Mouse (Mus musculus) kidney, adult 18-20 months (tissue): ENCODE measurements at regions not wholly inside any gene's neighbourhood (a gene's known extent, or its start where the extent isn't known, plus 50 kb on each side); places are given as distances from the start of the nearest gene placed in this dataset.

ENCODE experiments used
- DNase-seq: peaks from one replicate; pipeline ENCODE4 v3.0.0; 2021

DNA sequence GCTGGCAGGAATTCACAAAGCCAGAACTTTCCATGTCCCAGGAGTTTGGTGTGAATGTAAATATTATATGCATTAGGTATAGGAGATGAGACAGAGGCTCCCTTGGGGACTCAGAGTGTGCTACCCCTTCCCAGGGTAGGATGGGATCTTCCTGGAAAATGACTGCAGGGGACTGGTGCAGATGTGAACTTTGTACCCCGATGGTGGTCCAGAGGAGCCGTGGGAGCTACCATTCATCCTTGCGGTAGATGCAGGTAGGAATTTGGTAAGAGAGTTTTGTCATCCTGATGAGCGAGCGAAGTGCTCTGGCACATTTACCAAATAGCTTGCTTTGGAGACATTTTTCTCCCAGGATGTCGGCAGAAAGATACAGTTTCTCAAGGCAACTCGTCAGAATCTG is 59.7 kb upstream of the Ppara start:
- DNase-seq: no peak

- peak; percentile 79 for DNase-seq
Observed at GRCm38 (mm10) chr15:85675736-85676135, 59.0 kb upstream of the Ppara start.

DNA sequence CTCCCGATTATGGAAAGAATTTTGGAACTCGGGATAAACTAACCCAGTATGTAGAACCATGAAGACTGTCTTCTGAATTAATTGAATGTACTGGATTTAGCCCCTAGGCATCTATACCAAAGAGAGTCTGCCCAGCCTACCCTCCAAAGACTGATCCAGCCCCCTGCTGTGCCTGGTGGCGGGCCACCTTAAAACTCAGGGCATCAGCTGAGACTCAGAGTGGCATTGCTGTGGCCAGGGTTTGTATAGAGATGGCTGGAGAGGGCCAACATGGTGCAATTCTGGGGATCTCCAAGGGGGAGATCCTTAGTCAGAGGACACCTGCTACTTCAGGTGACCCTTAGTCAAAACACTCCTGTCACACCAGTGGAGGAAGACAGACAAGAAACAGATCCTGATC is 58.6 kb upstream of the Ppara start:
- DNase-seq: no peak

DNA sequence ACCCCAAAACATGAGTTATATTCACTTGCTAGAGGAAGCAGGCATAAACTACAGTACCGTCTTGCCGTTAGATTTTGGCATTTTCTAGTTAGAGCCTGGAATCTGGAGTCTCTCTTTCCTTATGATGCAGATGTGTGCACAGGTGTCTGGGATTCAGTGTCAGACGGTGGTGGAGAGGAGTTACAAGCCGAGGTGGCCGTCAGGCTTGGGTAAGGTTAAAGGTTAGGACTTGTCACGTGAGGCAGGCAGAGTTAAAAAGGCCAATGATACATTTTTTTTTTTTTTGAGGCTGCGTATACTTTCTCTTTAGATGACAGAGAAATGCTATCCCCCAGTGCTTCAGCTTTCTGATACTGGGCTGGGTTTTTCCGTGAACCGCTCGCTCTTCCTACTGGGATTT is 57.9 kb upstream of the Ppara start:
- no peak for DNase-seq

GRCm38 (mm10) chr15:85677381-85677780 is 57.4 kb upstream of the Ppara start:
- DNase-seq: no peak

- peak; percentile 84 for DNase-seq
Observed at GRCm38 (mm10) chr15:85677855-85678254, 56.9 kb upstream of the Ppara start.

GRCm38 (mm10) chr15:85678351-85678895 is 56.4 kb upstream of the Ppara start:
- DNase-seq: no peak

GRCm38 (mm10) chr15:85678981-85679708 is 55.6 kb upstream of the Ppara start:
- no peak for DNase-seq

DNA sequence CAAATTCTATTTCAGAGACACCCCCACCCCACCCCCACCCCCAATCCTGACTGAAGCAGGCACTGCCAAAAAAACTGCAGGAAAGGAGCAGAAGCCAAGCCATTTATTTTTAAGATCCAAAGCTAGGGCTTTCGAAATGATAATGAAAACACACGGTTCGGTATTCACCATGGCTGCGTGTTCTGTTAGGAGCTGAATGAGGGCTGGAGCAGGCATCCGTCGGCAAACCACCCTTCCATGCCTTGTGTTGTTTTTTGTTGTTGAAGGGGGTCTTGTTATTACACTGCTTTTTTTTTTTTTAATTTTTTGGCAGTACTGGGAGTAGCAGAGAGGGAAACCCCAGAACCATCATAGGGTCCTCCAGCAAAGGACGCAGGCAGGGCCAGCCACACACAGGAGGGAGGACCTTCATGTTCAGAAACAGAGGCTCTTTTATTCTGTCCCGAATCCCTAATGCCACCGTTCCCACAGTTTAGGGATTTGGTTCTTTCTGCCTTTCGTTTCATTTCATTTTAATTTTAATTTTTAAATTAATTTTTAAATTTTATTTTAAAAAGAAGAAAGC is 54.8 kb upstream of the Ppara start:
- DNase-seq: no peak

DNA sequence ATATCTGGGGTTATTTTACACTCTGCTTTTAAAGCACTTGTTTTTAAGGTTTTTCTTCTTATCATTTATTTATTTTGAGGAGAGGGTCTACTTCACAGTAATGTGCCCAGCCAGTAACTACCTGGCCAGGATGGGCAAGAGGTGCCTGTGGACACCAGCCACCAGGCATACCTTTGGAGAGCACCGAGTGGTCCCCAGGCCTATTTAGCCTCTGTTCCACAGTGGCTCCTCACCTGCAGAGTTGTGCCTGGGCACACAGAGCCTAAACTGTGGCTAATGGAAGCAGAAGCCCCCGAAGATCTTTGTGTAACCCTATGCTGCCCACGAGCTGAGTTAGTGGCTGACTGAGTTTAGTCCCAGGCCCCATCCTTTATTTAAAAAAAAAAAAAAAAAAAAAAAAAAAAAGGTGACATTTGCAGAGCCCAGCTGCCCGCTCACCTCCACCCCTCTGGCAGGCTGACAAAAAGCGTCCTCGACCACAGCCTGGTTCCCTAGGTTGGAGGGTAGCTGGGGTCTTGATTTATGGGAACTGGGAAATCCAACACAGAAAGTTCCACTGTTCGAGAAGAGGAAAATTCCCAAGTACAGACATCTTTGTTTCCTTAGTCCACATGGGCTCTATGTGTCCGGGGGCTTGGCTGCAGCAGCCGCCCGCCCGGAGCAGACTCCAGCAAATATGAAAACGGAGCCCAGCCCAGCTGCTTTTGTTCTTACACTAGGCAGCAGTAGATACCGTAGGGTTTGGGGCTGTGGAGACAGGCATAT is 54.1 kb upstream of the Ppara start:
- DNase-seq: no peak

- DNase-seq: no peak
Observed at GRCm38 (mm10) chr15:85682116-85682515, 52.7 kb upstream of the Ppara start.

DNA sequence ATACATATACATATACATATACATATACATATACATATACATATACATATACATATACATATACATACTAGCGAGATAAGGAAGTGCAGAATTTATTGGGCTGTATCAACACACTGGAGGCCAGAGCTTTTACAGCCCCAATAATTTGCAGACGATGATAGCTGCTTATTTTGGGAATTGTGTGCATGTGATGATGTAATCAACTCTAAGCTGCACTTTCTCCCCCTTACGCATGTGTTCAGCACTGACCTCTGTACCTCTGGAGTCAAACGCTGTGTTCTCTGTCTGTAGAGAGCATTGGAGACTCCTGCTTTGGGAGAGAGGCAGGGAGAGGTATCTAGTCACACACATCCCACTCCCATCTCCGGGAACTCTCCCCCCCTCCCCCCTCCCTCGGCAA is 52.0 kb upstream of the Ppara start:
- no peak for DNase-seq

- DNase-seq: no peak
Observed at GRCm38 (mm10) chr15:85683271-85683670, 51.5 kb upstream of the Ppara start.

DNA sequence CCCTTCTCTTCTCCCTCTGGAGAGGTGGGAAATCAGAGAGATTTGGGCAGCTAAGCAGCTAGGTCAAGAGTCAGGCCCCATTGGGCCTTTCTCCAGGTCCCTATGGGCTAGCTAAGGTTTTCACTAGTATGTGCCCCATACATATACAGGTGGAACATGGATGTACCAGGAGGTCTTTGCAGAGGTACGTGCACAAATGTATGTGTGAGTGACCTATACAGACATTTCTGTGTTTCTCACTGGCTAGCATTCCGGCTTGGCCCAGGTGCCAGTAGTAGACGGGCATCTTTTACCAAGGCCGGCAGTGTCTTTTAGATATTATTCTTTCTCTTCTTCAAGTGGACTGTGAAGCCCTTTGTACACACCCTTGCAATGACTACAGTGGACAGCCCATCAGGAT is 51.1 kb upstream of the Ppara start:
- DNase-seq: no peak

GRCm38 (mm10) chr15:85684164-85684708 is 50.5 kb upstream of the Ppara start:
- peak; percentile 73 for DNase-seq

DNA sequence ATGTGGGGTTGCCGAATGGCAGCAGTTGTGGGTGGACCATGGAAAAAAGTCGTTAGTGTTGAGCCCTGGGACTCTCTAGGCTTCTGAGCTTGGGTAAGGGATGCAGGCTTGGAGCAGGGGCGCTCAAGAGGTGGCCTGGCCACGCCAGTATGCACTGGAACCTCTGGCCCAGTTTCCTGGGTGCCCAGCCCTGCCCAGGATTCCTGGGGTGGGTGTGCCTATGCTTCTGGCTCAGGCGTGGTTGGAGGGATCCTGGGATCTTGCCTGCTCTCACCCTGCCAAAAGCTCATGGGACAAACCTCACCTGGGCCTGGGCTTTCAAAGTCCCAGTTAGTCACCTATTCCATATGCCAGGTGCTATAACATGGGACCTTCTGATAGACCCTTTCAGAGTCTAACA is 49.9 kb upstream of the Ppara start:
- DNase-seq: no peak
